Mouse (Mus musculus): ENCODE measurements around the gene Arsj. TPM values are rescaled to one million over a fixed set of nuclear protein-coding genes. Genes with fewer than 3 reads are reported as not detected.

The Arsj gene
- total and polyA plus RNA-seq, 3 experiments, result not detected

- dilution Hi-C loops (cut with MboI; ENCODE audit: extremely low pct_ligation_motif_present, extremely low pct_unique_long_range_greater_than_20kb, low sequenced_read_pairs), result no loop called here
- DNase-seq (ENCODE audit: extremely low read depth), result no peak
These were observed 36.7 kb upstream of the Arsj start for GRCm38 (mm10) chr3:126326628-126327325.

DNA sequence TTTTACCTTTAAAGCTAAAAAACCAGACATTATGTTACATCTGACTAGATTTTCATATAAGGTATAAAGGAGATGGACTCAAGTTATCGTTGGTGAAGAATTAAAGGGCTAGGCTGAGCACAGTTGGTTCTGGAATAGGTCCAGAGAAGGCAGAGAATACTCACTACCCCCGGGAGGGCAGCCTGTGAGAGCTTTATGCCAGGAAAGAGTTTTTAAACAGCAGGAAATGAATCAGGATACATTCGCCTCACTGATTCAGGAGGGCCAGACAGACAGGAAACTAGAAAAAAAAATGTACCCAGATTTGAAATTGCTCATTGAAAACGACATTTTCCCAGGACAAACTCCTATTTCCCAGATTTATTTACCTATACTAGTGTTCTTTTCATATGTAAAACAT, 28.2 kb upstream of the Arsj start:
- H3K4me2 ChIP-seq (ENCODE audit: insufficient read depth, low read depth, poor library complexity, severe bottlenecking), result no peak overlapping the region
- no peak overlapping the region for H3K9ac ChIP-seq (ENCODE audit: insufficient read depth, low read depth)
- H3K4me1 ChIP-seq (ENCODE audit: control insufficient read depth in 1 of 2, insufficient read depth in 2 of 2), result no peaks in the 10 kb centered on the region
- DNase-seq (ENCODE audit: extremely low read depth), result no peak
- no peak overlapping the region for H3K27ac ChIP-seq (ENCODE audit: insufficient read depth, low read depth)
- H3K9me3 ChIP-seq (replicated peaks; ENCODE audit: low read length), result no peaks in the 10 kb centered on the region
- H3K36me3 ChIP-seq (replicated peaks in 1 of 2; ENCODE audit: control insufficient read depth in 1 of 2, insufficient read depth in 1 of 2, low read length in 1 of 2), result no peaks in the 10 kb centered on the region
- no peaks in the 10 kb centered on the region for H3K27me3 ChIP-seq (replicated peaks)
- no peak overlapping the region for H3K4me3 ChIP-seq (replicated peaks in 1 of 3; ENCODE audit: low read depth in 2 of 3, low read length in 2 of 3, poor library complexity in 1 of 3)
- no peak for TF ChIP-seq JUND (conservative IDR thresholded peaks at IDR 0.05; ENCODE audit: low read depth, low read length)
- no peak for TF ChIP-seq CHD2 (IDR thresholded peaks at IDR 0.05; ENCODE audit: low read length)
- no peak for TF ChIP-seq UBTF (IDR thresholded peaks at IDR 0.05; ENCODE audit: low read depth, low read length)
- TF ChIP-seq JUN (IDR thresholded peaks at IDR 0.05; ENCODE audit: insufficient read depth, low read depth, low read length), result no peak
- no peak for TF ChIP-seq CHD1 (IDR thresholded peaks at IDR 0.05; ENCODE audit: low read depth, low read length)
- no peak for TF ChIP-seq KAT2A (IDR thresholded peaks at IDR 0.05; ENCODE audit: insufficient replicate concordance, low read length)
- TF ChIP-seq MAFK (IDR thresholded peaks at IDR 0.05; ENCODE audit: insufficient replicate concordance, low read length), result no peak
- H3K79me2 ChIP-seq (replicated peaks; ENCODE audit: control insufficient read depth, extremely low read depth, insufficient read depth, poor library complexity, severe bottlenecking), result no peaks in the 10 kb centered on the region
- in situ Hi-C loops (cut with MboI; ENCODE audit: low pct_ligation_motif_present, low pct_unique_long_range_greater_than_20kb, low sequenced_read_pairs) (no loop called here), dilution Hi-C loops (cut with MboI; ENCODE audit: extremely low pct_ligation_motif_present, extremely low pct_unique_long_range_greater_than_20kb, low sequenced_read_pairs) (no loop called here)

More at GRCm38 (mm10) chr3:126326628-126327325, 36.7 kb upstream of the Arsj start:
- no peak overlapping the region for H3K9ac ChIP-seq (ENCODE audit: insufficient read depth, low read depth)
- no peaks in the 10 kb centered on the region for H3K27me3 ChIP-seq (replicated peaks)
- no peaks in the 10 kb centered on the region for H3K36me3 ChIP-seq (replicated peaks in 1 of 2; ENCODE audit: control insufficient read depth in 1 of 2, insufficient read depth in 1 of 2, low read length in 1 of 2)
- in situ Hi-C loops (cut with MboI; ENCODE audit: low pct_ligation_motif_present, low pct_unique_long_range_greater_than_20kb, low sequenced_read_pairs), result no loop called here
- no peak overlapping the region for H3K4me3 ChIP-seq (replicated peaks in 1 of 3; ENCODE audit: low read depth in 2 of 3, low read length in 2 of 3, poor library complexity in 1 of 3)
- no peak overlapping the region for H3K4me2 ChIP-seq (ENCODE audit: insufficient read depth, low read depth, poor library complexity, severe bottlenecking)
- H3K4me1 ChIP-seq (ENCODE audit: control insufficient read depth in 1 of 2, insufficient read depth in 2 of 2), result no peaks in the 10 kb centered on the region
- no peak for TF ChIP-seq CTCF (conservative IDR thresholded peaks at IDR 0.05 in 1 of 2, IDR thresholded peaks at IDR 0.05 in 1 of 2; ENCODE audit: low read depth in 2 of 2, low read length in 2 of 2)
- TF ChIP-seq ZKSCAN1 (IDR thresholded peaks at IDR 0.05; ENCODE audit: borderline replicate concordance, low read depth, low read length), result no peak
- no peak for TF ChIP-seq USF2 (conservative IDR thresholded peaks at IDR 0.05; ENCODE audit: low read depth, low read length)
- TF ChIP-seq ZNF384 (IDR thresholded peaks at IDR 0.05; ENCODE audit: low read depth, low read length), result no peak
- H3K79me2 ChIP-seq (replicated peaks; ENCODE audit: control insufficient read depth, extremely low read depth, insufficient read depth, poor library complexity, severe bottlenecking), result no peaks in the 10 kb centered on the region
- H3K27ac ChIP-seq (ENCODE audit: insufficient read depth, low read depth), result no peak overlapping the region
- no peaks in the 10 kb centered on the region for H3K9me3 ChIP-seq (replicated peaks; ENCODE audit: low read length)

DNA sequence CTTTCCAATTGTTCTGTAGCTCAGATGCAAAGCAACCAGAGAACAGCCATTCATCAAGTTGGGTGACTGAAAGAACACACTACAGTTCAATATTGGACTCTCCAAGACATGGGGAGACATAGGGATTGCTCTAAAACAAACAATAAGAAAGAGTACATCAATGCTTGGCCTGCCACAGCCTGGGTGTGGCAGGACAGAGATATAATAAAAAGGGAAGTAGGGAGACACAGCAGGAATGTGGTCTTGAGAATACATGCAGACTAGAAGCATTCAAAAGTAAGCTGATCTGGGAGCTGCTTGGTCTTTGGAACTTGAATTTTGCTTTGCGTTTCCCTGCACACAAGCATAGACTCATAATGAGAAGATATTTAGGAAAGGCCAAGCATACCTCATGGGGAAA, 18.7 kb upstream of the Arsj start:
- TF ChIP-seq NELFE (IDR thresholded peaks at IDR 0.05; ENCODE audit: low read depth, low read length), result no peak
- TF ChIP-seq UBTF (IDR thresholded peaks at IDR 0.05; ENCODE audit: low read depth, low read length), result no peak
- TF ChIP-seq JUN (IDR thresholded peaks at IDR 0.05; ENCODE audit: insufficient read depth, low read depth, low read length), result no peak
- TF ChIP-seq MEF2A (IDR thresholded peaks at IDR 0.05; ENCODE audit: borderline replicate concordance, low read depth, low read length), result no peak
- TF ChIP-seq GABPA (IDR thresholded peaks at IDR 0.05; ENCODE audit: insufficient replicate concordance, low read depth, low read length), result no peak
- TF ChIP-seq MAX (IDR thresholded peaks at IDR 0.05; ENCODE audit: low read length), result no peak
- TF ChIP-seq HCFC1 (IDR thresholded peaks at IDR 0.05; ENCODE audit: low read depth, low read length), result no peak
- no peak for TF ChIP-seq CHD2 (IDR thresholded peaks at IDR 0.05; ENCODE audit: low read length)
- TF ChIP-seq BHLHE40 (IDR thresholded peaks at IDR 0.05; ENCODE audit: low read depth, low read length), result no peak
- no peak for TF ChIP-seq CTCF (conservative IDR thresholded peaks at IDR 0.05 in 1 of 2, IDR thresholded peaks at IDR 0.05 in 1 of 2; ENCODE audit: low read depth in 2 of 2, low read length in 2 of 2)
- TF ChIP-seq ELF1 (IDR thresholded peaks at IDR 0.05; ENCODE audit: low read depth, low read length), result no peak
- no peak for TF ChIP-seq NRF1 (IDR thresholded peaks at IDR 0.05; ENCODE audit: low read depth, low read length)
- no peak for TF ChIP-seq ETS1 (conservative IDR thresholded peaks at IDR 0.05; ENCODE audit: low read depth, low read length)
- TF ChIP-seq E2F4 (IDR thresholded peaks at IDR 0.05; ENCODE audit: insufficient replicate concordance, low read depth, low read length), result no peak
- TF ChIP-seq ZKSCAN1 (IDR thresholded peaks at IDR 0.05; ENCODE audit: borderline replicate concordance, low read depth, low read length), result no peak
- no peaks in the 10 kb centered on the region for H3K36me3 ChIP-seq (replicated peaks in 1 of 2; ENCODE audit: control insufficient read depth in 1 of 2, insufficient read depth in 1 of 2, low read length in 1 of 2)
- dilution Hi-C loops (cut with MboI; ENCODE audit: extremely low pct_ligation_motif_present, extremely low pct_unique_long_range_greater_than_20kb, low sequenced_read_pairs), result no loop called here
- H3K9me3 ChIP-seq (replicated peaks; ENCODE audit: low read length), result no peaks in the 10 kb centered on the region
- no peak overlapping the region for H3K27ac ChIP-seq (ENCODE audit: insufficient read depth, low read depth)
- no peaks in the 10 kb centered on the region for H3K27me3 ChIP-seq (replicated peaks)
- H3K79me2 ChIP-seq (replicated peaks; ENCODE audit: control insufficient read depth, extremely low read depth, insufficient read depth, poor library complexity, severe bottlenecking), result no peaks in the 10 kb centered on the region
- DNase-seq (ENCODE audit: extremely low read depth), result no peak
- H3K4me2 ChIP-seq (ENCODE audit: insufficient read depth, low read depth, poor library complexity, severe bottlenecking), result no peak overlapping the region
- no peak overlapping the region for H3K9ac ChIP-seq (ENCODE audit: insufficient read depth, low read depth)
- H3K4me1 ChIP-seq (ENCODE audit: control insufficient read depth in 1 of 2, insufficient read depth in 2 of 2), result no peaks in the 10 kb centered on the region
- H3K4me3 ChIP-seq (replicated peaks in 1 of 3; ENCODE audit: low read depth in 2 of 3, low read length in 2 of 3, poor library complexity in 1 of 3), result no peak overlapping the region
- in situ Hi-C loops (cut with MboI; ENCODE audit: low pct_ligation_motif_present, low pct_unique_long_range_greater_than_20kb, low sequenced_read_pairs), result no loop called here

Measured in CH12.LX (cell line).